Mouse (Mus musculus): ENCODE data around the gene Snx3. TPM values are rescaled to one million over a fixed set of nuclear protein-coding genes. Genes with fewer than 3 reads are reported as not detected.
A peak's percentile ranks its signal among the peaks of the same experiment; 100 is the strongest.

The Snx3 gene
- polyA plus RNA-seq, 1 experiment from 2014 or later = 238 TPM

DNA sequence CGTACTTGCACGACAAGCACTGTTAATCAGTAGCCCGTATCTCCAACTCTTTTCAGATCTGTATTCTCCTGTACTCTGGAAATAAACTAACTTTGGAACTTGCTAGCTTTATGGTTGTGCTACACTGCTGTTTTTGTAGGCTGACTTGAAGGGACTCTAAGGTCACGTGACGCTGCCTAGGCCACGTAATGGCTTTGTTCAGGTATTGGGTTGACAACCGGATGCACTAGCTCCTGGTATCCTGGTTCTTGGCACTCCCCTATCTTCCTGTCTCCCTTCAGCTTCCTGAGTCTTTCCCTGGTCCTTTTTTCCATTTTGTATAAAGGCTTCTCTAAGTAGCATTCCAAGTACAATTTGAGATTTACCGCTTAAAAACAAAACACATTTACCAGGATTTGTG is 1.2 kb upstream of the Snx3 start:
- Histone ChIP-seq H3K4me1 (replicated peaks; ENCODE audit: control insufficient read depth, insufficient read depth, low read length) (no peaks in the 10 kb centered on the region), H3K27ac (ENCODE audit: low read depth, low read length) (no peak overlapping the region), H3K36me3 (ENCODE audit: control insufficient read depth, insufficient read depth, low read length) (no peaks in the 10 kb centered on the region), H3K9me3 (ENCODE audit: control insufficient read depth, low read length) (no peaks in the 10 kb centered on the region), H3K4me2 (replicated peaks; ENCODE audit: low read depth, low read length) (no peak overlapping the region), H3K27me3 (ENCODE audit: control insufficient read depth, insufficient read depth, low read length) (no peaks in the 10 kb centered on the region), H3K4me3 (ENCODE audit: low read depth, low read length) (no peak overlapping the region), H3K9ac (ENCODE audit: low read depth, low read length) (no peak overlapping the region)
- ATAC-seq (ENCODE audit: low FRiP score) (no peak), DNase-seq (ENCODE audit: low spot score) (no peak)
- 92% methylated on average over 8 of the region's 8 CpGs for WGBS

DNA sequence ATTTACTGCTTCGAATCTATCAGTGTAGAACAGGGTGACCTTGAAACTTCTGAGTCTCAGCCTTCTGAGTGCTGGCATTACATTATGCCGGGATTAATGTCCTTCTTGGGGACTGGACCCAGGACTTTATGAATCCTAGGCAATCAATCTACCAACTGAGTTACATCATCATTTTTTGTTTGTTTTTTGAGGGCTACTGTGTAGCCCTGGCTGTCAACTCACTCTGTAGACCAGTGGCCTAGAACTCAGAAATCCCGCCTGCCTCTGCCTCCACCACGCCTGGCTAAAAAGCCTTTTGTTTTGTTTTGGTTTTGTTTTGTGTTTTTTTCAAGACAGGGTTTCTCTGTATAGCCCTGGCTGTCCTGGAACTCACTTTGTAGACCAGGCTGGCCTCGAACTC is 669 bp upstream of the Snx3 start:
- Histone ChIP-seq H3K27me3 (ENCODE audit: control insufficient read depth, insufficient read depth, low read length) (no peaks in the 10 kb centered on the region), H3K9ac (ENCODE audit: low read depth, low read length) (peak overlapping the region; percentile 81; the same call in 1 of the 2 replicates), H3K4me1 (replicated peaks; ENCODE audit: control insufficient read depth, insufficient read depth, low read length) (no peaks in the 10 kb centered on the region), H3K9me3 (ENCODE audit: control insufficient read depth, low read length) (no peaks in the 10 kb centered on the region), H3K4me3 (ENCODE audit: low read depth, low read length) (peak overlapping the region; percentile 73), H3K4me2 (replicated peaks; ENCODE audit: low read depth, low read length) (peak overlapping the region; percentile 70), H3K27ac (ENCODE audit: low read depth, low read length) (peak overlapping the region; percentile 90), H3K36me3 (ENCODE audit: control insufficient read depth, insufficient read depth, low read length) (no peaks in the 10 kb centered on the region)
- 88% methylated on average over 5 of the region's 5 CpGs for WGBS
- ATAC-seq (ENCODE audit: low FRiP score) = peak; percentile 2; the same call in 1 of the 2 replicates
- no peak for DNase-seq (ENCODE audit: low spot score)

DNA sequence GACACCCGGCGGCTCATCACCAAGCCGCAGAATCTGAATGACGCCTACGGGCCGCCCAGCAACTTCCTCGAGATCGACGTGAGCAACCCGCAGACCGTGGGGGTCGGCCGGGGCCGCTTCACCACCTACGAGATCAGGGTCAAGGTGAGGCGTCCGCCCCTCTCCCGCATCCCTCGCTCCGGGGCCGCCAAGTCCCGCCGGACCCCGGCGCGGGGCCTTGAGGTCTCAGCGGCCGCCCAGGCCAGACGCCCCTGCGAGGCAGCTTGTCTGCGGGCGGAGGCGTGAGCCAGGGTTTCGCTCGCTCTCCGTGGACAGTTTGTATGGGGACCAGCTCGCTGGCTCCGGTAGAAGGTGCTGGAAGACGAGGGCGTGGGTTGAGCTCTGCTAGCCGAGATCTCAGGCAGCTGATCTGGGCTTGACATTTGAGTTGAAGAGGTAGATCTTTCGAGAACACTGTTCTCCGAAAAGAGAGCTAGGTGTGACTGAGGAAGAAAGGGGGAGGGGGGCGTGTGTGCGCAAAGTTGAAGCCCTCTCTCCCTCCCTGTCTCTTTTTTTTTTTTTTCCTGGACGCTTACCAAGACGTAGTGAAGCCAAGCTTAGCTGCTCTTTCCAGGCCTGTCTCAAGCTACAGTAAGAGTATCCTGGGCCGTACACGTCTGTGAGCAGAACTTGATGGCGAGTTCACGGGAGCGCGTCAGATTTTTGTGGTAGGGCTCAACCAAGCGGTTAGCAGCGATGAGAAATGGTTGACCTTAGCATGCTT is 700 bp downstream of the Snx3 start:
- no peaks in the 10 kb centered on the region for H3K27me3 ChIP-seq (ENCODE audit: control insufficient read depth, insufficient read depth, low read length)
- peak overlapping the region; percentile 70 for H3K4me2 ChIP-seq (replicated peaks; ENCODE audit: low read depth, low read length)
- ATAC-seq (ENCODE audit: low FRiP score) (peak; percentile 64), DNase-seq (ENCODE audit: low spot score) (peak; percentile 75)
- H3K36me3 ChIP-seq (ENCODE audit: control insufficient read depth, insufficient read depth, low read length) = no peaks in the 10 kb centered on the region
- under 1% methylated on average over 54 of the region's 55 CpGs for WGBS
- peak overlapping the region; percentile 81 for H3K9ac ChIP-seq (ENCODE audit: low read depth, low read length)
- H3K4me3 ChIP-seq (ENCODE audit: low read depth, low read length) = peak overlapping the region; percentile 73
- H3K9me3 ChIP-seq (ENCODE audit: control insufficient read depth, low read length) = no peaks in the 10 kb centered on the region
- no peaks in the 10 kb centered on the region for H3K4me1 ChIP-seq (replicated peaks; ENCODE audit: control insufficient read depth, insufficient read depth, low read length)
- peak overlapping the region; percentile 90 for H3K27ac ChIP-seq (ENCODE audit: low read depth, low read length)

DNA sequence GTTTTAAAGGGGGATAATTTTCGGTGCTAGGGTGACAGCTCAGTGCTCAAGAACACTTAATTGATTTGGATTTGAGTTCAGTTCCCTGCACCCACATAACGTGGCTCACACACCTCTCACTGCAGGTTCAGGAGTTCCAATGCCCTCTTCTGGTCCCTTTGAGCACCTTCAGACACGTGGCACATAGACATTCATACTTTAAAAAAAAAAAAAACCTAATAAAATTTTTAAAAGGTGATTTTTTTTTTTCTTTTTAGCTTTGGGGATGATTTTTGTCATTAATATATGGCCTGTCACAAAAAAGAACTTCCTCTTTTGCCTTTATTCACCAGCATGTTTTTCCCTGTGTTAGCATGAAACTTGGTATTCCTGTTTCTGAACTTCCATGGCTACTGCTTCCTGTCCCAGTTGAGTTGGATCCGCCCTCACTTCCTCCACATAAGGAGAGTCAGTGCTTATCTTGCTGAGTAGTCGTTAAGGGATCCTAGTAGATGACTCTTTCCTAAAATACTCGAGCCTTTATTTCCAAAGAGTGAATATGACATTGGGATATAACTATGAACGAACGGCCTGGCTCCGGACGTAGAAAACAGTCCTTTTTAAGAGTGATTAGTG is 2.4 kb downstream of the Snx3 start:
- H3K27ac ChIP-seq (ENCODE audit: low read depth, low read length) = no peak overlapping the region
- 90% methylated on average over 10 of the region's 10 CpGs for WGBS
- H3K4me1 ChIP-seq (replicated peaks; ENCODE audit: control insufficient read depth, insufficient read depth, low read length) = no peaks in the 10 kb centered on the region
- DNase-seq (ENCODE audit: low spot score) = no peak
- no peak for ATAC-seq (ENCODE audit: low FRiP score)
- H3K4me2 ChIP-seq (replicated peaks; ENCODE audit: low read depth, low read length) = no peak overlapping the region
- no peaks in the 10 kb centered on the region for H3K36me3 ChIP-seq (ENCODE audit: control insufficient read depth, insufficient read depth, low read length)
- H3K27me3 ChIP-seq (ENCODE audit: control insufficient read depth, insufficient read depth, low read length) = no peaks in the 10 kb centered on the region
- H3K4me3 ChIP-seq (ENCODE audit: low read depth, low read length) = no peak overlapping the region
- no peaks in the 10 kb centered on the region for H3K9me3 ChIP-seq (ENCODE audit: control insufficient read depth, low read length)
- H3K9ac ChIP-seq (ENCODE audit: low read depth, low read length) = no peak overlapping the region

DNA sequence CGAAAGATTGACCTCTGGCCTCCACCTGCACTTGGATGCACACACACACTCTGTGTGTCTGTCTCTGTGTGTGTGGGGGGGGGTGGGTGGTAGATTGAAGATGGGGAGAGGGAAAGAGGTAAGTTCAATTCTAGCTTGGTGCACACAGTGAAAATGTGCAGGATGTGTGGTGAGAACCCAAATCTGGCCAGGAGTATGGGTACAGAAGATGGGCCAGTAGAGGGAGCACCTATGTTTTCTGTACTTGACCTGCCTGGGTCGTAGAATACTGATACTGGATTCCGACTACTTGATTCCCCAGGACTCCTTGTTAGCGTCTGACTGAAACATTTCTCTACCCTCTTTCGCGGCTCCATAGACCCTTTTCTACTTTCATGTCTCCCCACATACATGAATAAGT is 8.3 kb downstream of the Snx3 start:
- H3K4me2 ChIP-seq (replicated peaks; ENCODE audit: low read depth, low read length) = no peak overlapping the region
- WGBS = 86% methylated on average over 6 of the region's 6 CpGs
- no peak overlapping the region for H3K27ac ChIP-seq (ENCODE audit: low read depth, low read length)
- no peaks in the 10 kb centered on the region for H3K9me3 ChIP-seq (ENCODE audit: control insufficient read depth, low read length)
- H3K27me3 ChIP-seq (ENCODE audit: control insufficient read depth, insufficient read depth, low read length) = no peaks in the 10 kb centered on the region
- H3K4me3 ChIP-seq (ENCODE audit: low read depth, low read length) = no peak overlapping the region
- H3K4me1 ChIP-seq (replicated peaks; ENCODE audit: control insufficient read depth, insufficient read depth, low read length) = no peaks in the 10 kb centered on the region
- ATAC-seq (ENCODE audit: low FRiP score) = no peak
- no peaks in the 10 kb centered on the region for H3K36me3 ChIP-seq (ENCODE audit: control insufficient read depth, insufficient read depth, low read length)
- no peak overlapping the region for H3K9ac ChIP-seq (ENCODE audit: low read depth, low read length)
- no peak for DNase-seq (ENCODE audit: low spot score)

DNA sequence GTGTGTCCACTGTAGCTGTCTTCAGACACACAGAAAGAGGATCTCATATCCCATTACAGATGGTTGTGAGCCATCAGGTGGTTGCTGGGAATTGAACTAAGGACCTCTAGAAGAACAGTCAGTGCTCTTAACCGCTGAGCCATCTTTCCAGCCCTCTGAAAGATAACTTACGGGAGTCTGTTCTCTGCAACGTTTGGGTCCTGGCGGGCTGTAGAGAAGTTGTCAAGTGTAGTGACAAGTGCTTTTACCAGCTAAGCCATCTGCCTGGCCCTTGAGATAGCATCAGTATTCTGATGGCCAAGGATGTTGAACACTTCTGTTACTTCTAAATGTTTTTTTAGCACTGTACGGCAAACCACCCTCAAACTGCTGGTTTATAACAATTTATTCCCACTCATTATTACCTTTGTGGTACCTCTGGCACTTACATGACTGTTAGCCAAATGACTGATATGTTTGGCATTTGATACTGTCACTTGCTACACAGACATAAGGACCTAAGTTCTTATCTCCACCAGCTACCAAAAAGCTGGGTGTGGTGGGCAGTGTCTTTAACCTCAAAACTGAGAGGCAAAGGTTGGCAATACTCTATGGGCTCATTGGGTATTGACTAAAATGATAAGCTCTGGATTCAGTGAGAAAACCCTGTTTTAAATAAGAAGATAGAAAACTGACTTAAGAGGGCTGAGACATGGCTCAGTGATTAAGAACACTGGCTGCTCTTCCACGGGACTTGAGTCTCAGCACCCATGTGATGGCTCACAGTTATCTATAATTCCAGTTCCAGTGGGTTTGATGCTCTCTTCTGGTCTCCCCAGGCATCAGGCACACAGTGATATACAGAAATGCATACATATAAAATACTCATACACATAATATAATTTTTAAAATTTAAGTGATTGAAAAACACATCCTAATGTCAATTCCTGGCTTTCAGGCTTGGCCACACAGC is 9.6 kb downstream of the Snx3 start:
- no peak overlapping the region for H3K27ac ChIP-seq (ENCODE audit: low read depth, low read length)
- H3K9ac ChIP-seq (ENCODE audit: low read depth, low read length) = no peak overlapping the region
- no peaks in the 10 kb centered on the region for H3K36me3 ChIP-seq (ENCODE audit: control insufficient read depth, insufficient read depth, low read length)
- no peaks in the 10 kb centered on the region for H3K27me3 ChIP-seq (ENCODE audit: control insufficient read depth, insufficient read depth, low read length)
- H3K4me2 ChIP-seq (replicated peaks; ENCODE audit: low read depth, low read length) = no peak overlapping the region
- no peak for ATAC-seq (ENCODE audit: low FRiP score)
- no peak overlapping the region for H3K4me3 ChIP-seq (ENCODE audit: low read depth, low read length)
- whole genome bisulfite sequencing = 93% methylated on average over 6 of the region's 6 CpGs
- H3K9me3 ChIP-seq (ENCODE audit: control insufficient read depth, low read length) = no peaks in the 10 kb centered on the region
- no peak for DNase-seq (ENCODE audit: low spot score)
- H3K4me1 ChIP-seq (replicated peaks; ENCODE audit: control insufficient read depth, insufficient read depth, low read length) = no peaks in the 10 kb centered on the region

DNA sequence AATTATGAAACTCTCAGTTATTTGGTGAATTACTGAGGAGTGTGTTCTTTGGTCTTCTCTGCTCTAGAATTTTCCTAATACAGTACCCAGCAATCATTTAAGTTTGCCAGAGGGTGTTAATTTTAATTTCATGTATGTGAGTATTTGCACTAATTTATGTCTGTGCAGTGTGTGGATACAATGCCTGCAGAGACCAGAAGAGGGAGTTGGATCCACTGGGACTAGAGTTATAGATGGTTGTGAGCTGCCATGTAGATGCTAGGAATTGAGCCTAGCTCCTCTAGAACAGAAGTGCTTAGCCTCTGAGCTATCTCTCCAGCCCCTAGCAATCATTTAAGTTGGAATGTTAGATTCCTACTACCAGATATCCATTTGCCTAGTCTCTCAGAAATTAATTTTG is 12.3 kb downstream of the Snx3 start:
- no peaks in the 10 kb centered on the region for H3K27me3 ChIP-seq (ENCODE audit: control insufficient read depth, insufficient read depth, low read length)
- no peak overlapping the region for H3K4me3 ChIP-seq (ENCODE audit: low read depth, low read length)
- no peaks in the 10 kb centered on the region for H3K36me3 ChIP-seq (ENCODE audit: control insufficient read depth, insufficient read depth, low read length)
- H3K9me3 ChIP-seq (ENCODE audit: control insufficient read depth, low read length) = no peaks in the 10 kb centered on the region
- no peak overlapping the region for H3K4me2 ChIP-seq (replicated peaks; ENCODE audit: low read depth, low read length)
- no peaks in the 10 kb centered on the region for H3K4me1 ChIP-seq (replicated peaks; ENCODE audit: control insufficient read depth, insufficient read depth, low read length)
- DNase-seq (ENCODE audit: low spot score) (no peak), ATAC-seq (ENCODE audit: low FRiP score) (no peak)
- no peak overlapping the region for H3K27ac ChIP-seq (ENCODE audit: low read depth, low read length)
- H3K9ac ChIP-seq (ENCODE audit: low read depth, low read length) = no peak overlapping the region

DNA sequence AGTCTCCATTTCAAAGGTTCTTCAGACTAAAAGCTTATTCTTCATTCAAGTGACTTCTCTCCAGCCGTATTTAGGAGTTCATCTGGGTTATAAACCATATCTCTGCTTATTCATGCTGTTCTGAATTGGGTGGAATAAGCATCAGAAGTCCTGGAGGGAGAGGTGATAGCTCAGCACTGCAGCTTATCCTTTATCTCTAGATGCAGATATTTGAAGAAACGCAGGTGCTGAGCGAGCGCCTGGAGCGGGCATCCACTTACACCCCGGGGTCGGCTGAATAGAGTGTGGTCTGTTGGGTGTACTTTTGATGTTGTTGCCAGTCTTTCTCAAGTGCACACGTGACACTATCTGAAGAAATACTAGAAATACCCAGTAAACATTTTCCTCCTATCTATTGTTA is 16.5 kb downstream of the Snx3 start:
- H3K36me3 ChIP-seq (ENCODE audit: control insufficient read depth, insufficient read depth, low read length) = no peaks in the 10 kb centered on the region
- no peak overlapping the region for H3K4me3 ChIP-seq (ENCODE audit: low read depth, low read length)
- no peaks in the 10 kb centered on the region for H3K9me3 ChIP-seq (ENCODE audit: control insufficient read depth, low read length)
- no peak overlapping the region for H3K9ac ChIP-seq (ENCODE audit: low read depth, low read length)
- H3K27me3 ChIP-seq (ENCODE audit: control insufficient read depth, insufficient read depth, low read length) = no peaks in the 10 kb centered on the region
- ATAC-seq (ENCODE audit: low FRiP score) (no peak), DNase-seq (ENCODE audit: low spot score) (no peak)
- H3K27ac ChIP-seq (ENCODE audit: low read depth, low read length) = no peak overlapping the region
- no peak overlapping the region for H3K4me2 ChIP-seq (replicated peaks; ENCODE audit: low read depth, low read length)
- H3K4me1 ChIP-seq (replicated peaks; ENCODE audit: control insufficient read depth, insufficient read depth, low read length) = no peaks in the 10 kb centered on the region
- 86% methylated on average over 8 of the region's 8 CpGs for WGBS

Measured in hindbrain, embryonic 11.5 days (tissue).